Mouse (Mus musculus) hindbrain, embryonic 12.5 days (tissue): ENCODE results near the gene Itgbl1. TPM values are rescaled to one million over a fixed set of nuclear protein-coding genes. Genes with fewer than 3 reads are reported as not detected.

Experiments
- ATAC-seq: fragments of 200-750 bp; cut with Nextera tagmentation; 2 replicates; pipeline ENCODE4 v1.8.0; 2017; ENCODE audit warnings: moderate TSS enrichment; ENCODE audit not compliant: low FRiP score
- H3K27ac ChIP-seq: fragments of 300-500 bp; sonication (generic); 2 replicates; pipeline ENCODE4 v1.5.1; 2016; ENCODE audit warnings: mild to moderate bottlenecking
- H3K27me3 ChIP-seq: fragments of 300-500 bp; sonication (generic); 2 replicates; pipeline ENCODE4 v1.6.1; 2016; ENCODE audit warnings: mild to moderate bottlenecking
- H3K36me3 ChIP-seq: fragments of 300-500 bp; sonication (generic); 2 replicates; pipeline ENCODE4 v1.6.1; 2016; ENCODE audit warnings: mild to moderate bottlenecking
- H3K4me1 ChIP-seq: fragments of 300-500 bp; sonication (generic); 2 replicates; pipeline ENCODE4 v1.6.1; 2016
- H3K4me2 ChIP-seq: fragments of 300-500 bp; sonication (generic); replicated peaks from 2 replicates; pipeline ENCODE4 v1.6.1; 2016; ENCODE audit warnings: mild to moderate bottlenecking
- H3K4me3 ChIP-seq: fragments of 300-500 bp; sonication (generic); 2 replicates; pipeline ENCODE4 v1.5.1; 2016; ENCODE audit warnings: mild to moderate bottlenecking
- H3K9ac ChIP-seq: fragments of 300-500 bp; sonication (generic); 2 replicates; pipeline ENCODE4 v1.6.1; 2016; ENCODE audit warnings: mild to moderate bottlenecking, moderate library complexity
- H3K9me3 ChIP-seq: fragments of 300-500 bp; sonication (generic); replicated peaks from 2 replicates; pipeline ENCODE4 v1.6.1; 2016; ENCODE audit warnings: mild to moderate bottlenecking
- whole genome bisulfite sequencing: fragments of 180-500 bp; shearing (Covaris S2); methylation state at CpG from one replicate; pipeline ENCODE4 v1.1.7; 2016; 5-methylcytosine and 5-hydroxymethylcytosine counted together
- polyA plus RNA-seq: library from polyadenylated mRNA; unstranded; fragments of >200 nt; fragmentation: Nextera tagmentation; extraction: Ambion mirVana; gene quantifications from 2 replicates; pipeline ENCODE4 v1.2.1, GENCODE M21; 2016

Itgbl1 gene
- polyA plus RNA-seq, 1 experiment from 2014 or later = 2.0 TPM

GRCm38 (mm10) chr14:123759534-123759933 is 99.8 kb downstream of the Itgbl1 start:
- no peaks in the 10 kb centered on the region for H3K4me1 ChIP-seq
- no peak for ATAC-seq
- WGBS = 65% methylated on average over 1 of the region's 1 CpGs

GRCm38 (mm10) chr14:123760079-123760478 is 100.3 kb downstream of the Itgbl1 start:
- no peaks in the 10 kb centered on the region for H3K9me3 ChIP-seq
- no peak overlapping the region for H3K4me3 ChIP-seq
- no peaks in the 10 kb centered on the region for H3K4me1 ChIP-seq
- no peaks in the 10 kb centered on the region for H3K27me3 ChIP-seq
- no peak overlapping the region for H3K4me2 ChIP-seq
- ATAC-seq = no peak
- no peak overlapping the region for H3K9ac ChIP-seq
- 79% methylated on average over 4 of the region's 4 CpGs for WGBS
- H3K27ac ChIP-seq = no peak overlapping the region
- no peaks in the 10 kb centered on the region for H3K36me3 ChIP-seq

More at GRCm38 (mm10) chr14:123759534-123759933, 99.8 kb downstream of the Itgbl1 start:
- Histone ChIP-seq H3K4me2 (no peak overlapping the region), H3K9ac (no peak overlapping the region), H3K27ac (no peak overlapping the region), H3K27me3 (no peaks in the 10 kb centered on the region), H3K4me3 (no peak overlapping the region), H3K9me3 (no peaks in the 10 kb centered on the region), H3K36me3 (no peaks in the 10 kb centered on the region)

- H3K4me2 ChIP-seq = no peak overlapping the region
- no peak overlapping the region for H3K9ac ChIP-seq
- no peak overlapping the region for H3K4me3 ChIP-seq
- H3K27ac ChIP-seq = no peak overlapping the region
- no peaks in the 10 kb centered on the region for H3K27me3 ChIP-seq
- no peaks in the 10 kb centered on the region for H3K36me3 ChIP-seq
- no peaks in the 10 kb centered on the region for H3K9me3 ChIP-seq
- no peak for ATAC-seq
- H3K4me1 ChIP-seq = no peaks in the 10 kb centered on the region
Measured at GRCm38 (mm10) chr14:123801744-123802143, 142.0 kb downstream of the Itgbl1 start.

DNA sequence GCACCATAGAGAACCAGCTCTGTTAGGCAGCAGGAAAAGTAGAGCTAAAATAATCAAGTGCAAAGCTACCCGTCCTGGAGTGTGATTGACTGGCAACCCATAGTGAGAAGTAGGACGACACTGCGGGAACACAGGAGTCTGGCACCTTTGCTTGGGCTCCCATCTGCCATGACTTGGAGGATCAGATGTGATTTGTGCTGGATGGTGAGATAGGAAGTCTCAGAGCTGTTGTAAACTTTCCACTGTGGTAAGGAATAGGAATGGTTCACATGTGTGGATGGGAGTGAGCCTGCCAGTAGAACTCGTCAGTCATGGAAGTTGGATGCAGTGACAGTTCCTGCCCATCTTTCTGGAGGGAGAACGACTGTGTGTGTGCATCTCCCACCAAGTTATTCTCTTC is 177.9 kb downstream of the Itgbl1 start:
- Histone ChIP-seq H3K27me3 (no peaks in the 10 kb centered on the region), H3K4me3 (no peak overlapping the region), H3K27ac (no peak overlapping the region), H3K9me3 (no peaks in the 10 kb centered on the region), H3K4me1 (no peaks in the 10 kb centered on the region), H3K9ac (no peak overlapping the region), H3K36me3 (no peaks in the 10 kb centered on the region), H3K4me2 (no peak overlapping the region)
- ATAC-seq = no peak
- WGBS = 82% methylated on average over 5 of the region's 5 CpGs

DNA sequence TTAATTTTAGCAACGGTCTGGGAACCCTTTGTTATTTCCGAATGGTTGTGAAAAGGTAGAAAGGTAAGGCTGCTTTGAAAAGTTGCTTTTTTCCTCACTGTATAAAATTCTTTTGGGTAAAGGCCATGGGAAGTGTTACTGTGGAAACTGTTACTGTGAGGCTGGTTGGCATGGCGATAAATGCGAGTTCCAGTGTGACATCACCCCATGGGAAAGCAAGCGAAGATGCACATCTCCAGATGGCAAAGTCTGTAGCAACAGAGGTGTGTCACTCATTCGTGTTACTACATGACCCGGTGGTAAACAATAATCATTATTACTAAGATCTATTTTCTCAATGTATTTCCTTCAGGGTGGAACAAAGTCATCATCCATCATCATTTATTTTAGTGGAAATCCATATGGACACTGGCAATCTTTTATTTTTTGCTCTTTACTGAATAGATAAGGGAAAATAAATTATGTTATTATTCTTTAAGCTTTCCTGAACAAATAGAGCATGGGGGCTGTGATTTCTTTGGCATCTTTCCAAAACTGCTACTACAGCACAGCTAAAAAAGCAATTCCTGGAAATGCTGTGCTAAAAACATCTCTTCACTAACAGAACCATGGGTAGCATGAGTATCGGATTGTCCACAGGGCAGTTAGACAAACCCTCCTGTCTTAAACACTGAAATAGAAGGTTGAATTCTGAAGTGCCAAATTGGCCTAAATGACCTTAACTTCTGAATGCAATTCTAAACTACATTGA is 184.1 kb downstream of the Itgbl1 start:
- peaks cover 3% of the 10 kb centered on the region; the same call in 1 of the 2 replicates for H3K4me1 ChIP-seq
- no peak overlapping the region for H3K4me2 ChIP-seq
- ATAC-seq = peak; percentile 83
- no peaks in the 10 kb centered on the region for H3K27me3 ChIP-seq
- WGBS = 55% methylated on average over 8 of the region's 8 CpGs
- H3K27ac ChIP-seq = no peak overlapping the region
- H3K4me3 ChIP-seq = no peak overlapping the region
- H3K9ac ChIP-seq = no peak overlapping the region
- no peaks in the 10 kb centered on the region for H3K9me3 ChIP-seq
- H3K36me3 ChIP-seq = no peaks in the 10 kb centered on the region

- no peaks in the 10 kb centered on the region for H3K9me3 ChIP-seq
- no peak overlapping the region for H3K4me2 ChIP-seq
- 93% methylated on average over 1 of the region's 1 CpGs for WGBS
- no peak overlapping the region for H3K27ac ChIP-seq
- H3K36me3 ChIP-seq = no peaks in the 10 kb centered on the region
- H3K9ac ChIP-seq = no peak overlapping the region
- H3K27me3 ChIP-seq = no peaks in the 10 kb centered on the region
- H3K4me1 ChIP-seq = no peaks in the 10 kb centered on the region; the same call in 1 of the 2 replicates
- no peak for ATAC-seq
- H3K4me3 ChIP-seq = no peak overlapping the region
Measured at GRCm38 (mm10) chr14:123864531-123864930, 204.8 kb downstream of the Itgbl1 start.

GRCm38 (mm10) chr14:123865779-123866726 is 206.3 kb downstream of the Itgbl1 start:
- Histone ChIP-seq H3K9ac (no peak overlapping the region), H3K36me3 (no peaks in the 10 kb centered on the region), H3K4me2 (no peak overlapping the region), H3K27me3 (no peaks in the 10 kb centered on the region), H3K4me3 (no peak overlapping the region), H3K27ac (no peak overlapping the region), H3K9me3 (no peaks in the 10 kb centered on the region), H3K4me1 (no peaks in the 10 kb centered on the region; the same call in 1 of the 2 replicates)
- 32% methylated on average over 6 of the region's 6 CpGs for WGBS
- peak; percentile 38 for ATAC-seq

- H3K27me3 ChIP-seq = no peaks in the 10 kb centered on the region
- no peaks in the 10 kb centered on the region for H3K4me1 ChIP-seq
- H3K27ac ChIP-seq = no peak overlapping the region
- H3K4me2 ChIP-seq = no peak overlapping the region
- H3K9me3 ChIP-seq = no peaks in the 10 kb centered on the region
- no peaks in the 10 kb centered on the region for H3K36me3 ChIP-seq
- WGBS = 96% methylated on average over 1 of the region's 1 CpGs
- ATAC-seq = no peak
- H3K9ac ChIP-seq = no peak overlapping the region
- H3K4me3 ChIP-seq = no peak overlapping the region
Measured at GRCm38 (mm10) chr14:123927903-123928302, 268.1 kb downstream of the Itgbl1 start.

- Histone ChIP-seq H3K4me2 (no peak overlapping the region), H3K9ac (no peak overlapping the region), H3K27me3 (no peaks in the 10 kb centered on the region), H3K4me3 (no peak overlapping the region), H3K4me1 (no peaks in the 10 kb centered on the region), H3K27ac (no peak overlapping the region), H3K36me3 (no peaks in the 10 kb centered on the region), H3K9me3 (no peaks in the 10 kb centered on the region)
- no peak for ATAC-seq
- WGBS = 62% methylated on average over 2 of the region's 2 CpGs
Measured at GRCm38 (mm10) chr14:123966531-123966930, 306.8 kb downstream of the Itgbl1 start.

DNA sequence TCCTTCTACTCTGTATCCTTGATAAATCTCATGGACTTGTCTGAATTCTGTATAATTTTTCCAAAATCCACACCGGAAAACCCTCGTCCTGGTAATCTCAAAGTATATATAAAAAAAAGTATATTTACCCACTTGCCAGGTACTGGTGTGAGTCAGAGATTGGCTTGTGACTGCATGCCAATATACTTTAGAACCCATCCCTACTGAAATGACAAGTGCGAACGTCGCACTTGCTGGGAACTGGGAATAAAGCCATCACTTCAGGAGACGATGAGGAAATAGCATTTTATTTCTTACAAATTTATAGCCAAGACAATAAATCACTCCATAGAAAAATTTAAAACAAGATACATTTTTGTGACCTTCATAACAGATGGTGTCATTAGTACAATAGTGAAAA is 308.2 kb downstream of the Itgbl1 start:
- H3K4me3 ChIP-seq = no peak overlapping the region
- H3K4me1 ChIP-seq = no peaks in the 10 kb centered on the region
- H3K9me3 ChIP-seq = no peaks in the 10 kb centered on the region
- H3K4me2 ChIP-seq = no peak overlapping the region
- H3K9ac ChIP-seq = no peak overlapping the region
- no peak for ATAC-seq
- 89% methylated on average over 6 of the region's 6 CpGs for WGBS
- H3K27ac ChIP-seq = no peak overlapping the region
- H3K36me3 ChIP-seq = no peaks in the 10 kb centered on the region
- no peaks in the 10 kb centered on the region for H3K27me3 ChIP-seq

GRCm38 (mm10) chr14:123990591-123991195 is 330.9 kb downstream of the Itgbl1 start:
- H3K36me3 ChIP-seq = no peaks in the 10 kb centered on the region
- H3K4me1 ChIP-seq = no peaks in the 10 kb centered on the region
- no peak overlapping the region for H3K9ac ChIP-seq
- no peak overlapping the region for H3K4me3 ChIP-seq
- H3K4me2 ChIP-seq = no peak overlapping the region
- H3K27me3 ChIP-seq = no peaks in the 10 kb centered on the region
- no peak overlapping the region for H3K27ac ChIP-seq
- no peak for ATAC-seq
- 83% methylated on average over 2 of the region's 2 CpGs for WGBS
- H3K9me3 ChIP-seq = no peaks in the 10 kb centered on the region
